Mouse (Mus musculus) heart, embryonic 16.5 days (tissue): ENCODE results near the gene Gnai3. TPM values are rescaled to one million over a fixed set of nuclear protein-coding genes. Genes with fewer than 3 reads are reported as not detected.

Experiments used
- ATAC-seq: fragments of 200-750 bp; cut with Nextera tagmentation; replicated peaks from 2 replicates; pipeline ENCODE4 v1.8.0; 2017; ENCODE audit warnings: moderate number of reproducible peaks; ENCODE audit not compliant: insufficient read depth, low FRiP score; ENCODE audit errors: extremely low read depth
- H3K27ac ChIP-seq: fragments of 300-500 bp; sonication (generic); 2 replicates; pipeline ENCODE4 v1.5.1; 2014; ENCODE audit warnings: mild to moderate bottlenecking, low read length, control low read depth, moderate library complexity
- H3K27me3 ChIP-seq: fragments of 300-500 bp; sonication (generic); 2 replicates; pipeline ENCODE4 v1.6.1; 2014; ENCODE audit warnings: low read length, mixed read lengths; ENCODE audit not compliant: control insufficient read depth, insufficient read depth
- H3K36me3 ChIP-seq: fragments of 300-500 bp; sonication (generic); 2 replicates; pipeline ENCODE4 v1.6.1; 2014; ENCODE audit not compliant: control insufficient read depth, insufficient read depth
- H3K4me1 ChIP-seq: fragments of 300-500 bp; sonication (generic); 2 replicates; pipeline ENCODE4 v1.6.1; 2014; ENCODE audit warnings: low read length, mixed read lengths; ENCODE audit not compliant: control insufficient read depth, insufficient read depth
- H3K4me2 ChIP-seq: fragments of 300-500 bp; sonication (generic); 2 replicates; pipeline ENCODE4 v1.6.1; 2014; ENCODE audit warnings: low read depth, mild to moderate bottlenecking, control low read depth, low read length
- H3K4me3 ChIP-seq: fragments of 300-500 bp; sonication (generic); 2 replicates; pipeline ENCODE4 v1.5.1; 2014; ENCODE audit warnings: mild to moderate bottlenecking, control low read depth, low read length
- H3K9ac ChIP-seq: fragments of 300-500 bp; sonication (generic); 2 replicates; pipeline ENCODE4 v1.6.1; 2014; ENCODE audit warnings: low read length, control low read depth
- H3K9me3 ChIP-seq: fragments of 300-500 bp; sonication (generic); replicated peaks from 2 replicates; pipeline ENCODE4 v1.6.1; 2016; ENCODE audit warnings: low read length; ENCODE audit not compliant: control insufficient read depth
- WGBS: fragments of 180-500 bp; shearing (Covaris S2); extraction: QIAGEN DNeasy Blood & Tissue Kit; methylation state at CpG from one replicate; pipeline ENCODE4 v1.1.7; 2014; 5-methylcytosine and 5-hydroxymethylcytosine counted together
- polyA plus RNA-seq: library from polyadenylated mRNA; unstranded; fragments of >200 nt; fragmentation: Nextera tagmentation; extraction: Ambion mirVana; gene quantifications from 2 replicates; pipeline ENCODE4 v1.2.1, GENCODE M21; 2015

Gnai3 gene
- polyA plus RNA-seq, 1 experiment from 2014 or later, result 85.5 TPM

DNA sequence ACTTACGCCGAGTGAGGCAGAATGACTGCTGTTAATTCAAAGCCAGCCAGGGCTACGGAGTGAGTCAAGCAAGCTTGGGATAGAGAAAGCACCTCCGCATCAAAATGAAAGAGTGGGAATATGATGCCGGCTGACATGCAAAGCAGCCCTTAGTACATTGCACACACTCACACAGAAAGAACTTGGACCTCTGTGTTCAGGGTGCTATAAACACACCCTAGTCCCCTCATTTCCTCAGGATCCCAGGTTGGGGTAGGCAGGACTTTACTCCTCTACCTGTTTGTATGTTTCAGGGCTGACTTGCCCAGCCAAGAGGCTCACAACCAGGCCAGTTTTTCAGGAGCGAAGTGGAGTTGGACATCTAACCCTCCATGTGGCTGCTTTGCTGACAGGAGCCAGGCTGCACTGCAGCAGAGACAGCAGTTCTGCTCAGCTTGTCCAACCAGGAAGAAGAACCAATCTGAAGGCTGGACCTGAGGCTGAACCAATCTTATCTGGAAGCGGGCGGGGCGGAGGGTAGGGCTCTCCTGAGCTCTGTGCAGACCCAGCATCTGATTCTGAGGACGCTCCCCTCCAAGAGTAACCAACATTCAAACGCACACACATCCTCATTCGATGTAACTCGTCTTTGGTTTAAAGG is 76.6 kb downstream of the Gnai3 start:
- no peaks in the 10 kb centered on the region for H3K9me3 ChIP-seq
- WGBS, result 44% methylated on average over 13 of the region's 13 CpGs
- no peak overlapping the region for H3K9ac ChIP-seq
- no peaks in the 10 kb centered on the region for H3K36me3 ChIP-seq
- H3K4me2 ChIP-seq, result peak overlapping the region; percentile 51
- ATAC-seq, result no peak; the same call in 1 of the 2 replicates
- H3K4me3 ChIP-seq, result peak overlapping the region; percentile 18
- no peaks in the 10 kb centered on the region for H3K27me3 ChIP-seq
- H3K27ac ChIP-seq, result no peak overlapping the region
- H3K4me1 ChIP-seq, result 0 out of 2 replicates have a peak, but pooled peaks cover 2% of the 10 kb centered on the region

GRCm38 (mm10) chr3:108068826-108069225 is 77.1 kb downstream of the Gnai3 start:
- Histone ChIP-seq H3K4me2 (no peak overlapping the region), H3K9ac (no peak overlapping the region), H3K36me3 (no peaks in the 10 kb centered on the region), H3K4me1 (0 out of 2 replicates have a peak, but pooled peaks cover 2% of the 10 kb centered on the region), H3K27me3 (no peaks in the 10 kb centered on the region), H3K9me3 (no peaks in the 10 kb centered on the region), H3K27ac (no peak overlapping the region), H3K4me3 (no peak overlapping the region)
- WGBS, result 14% methylated on average over 1 of the region's 1 CpGs
- ATAC-seq, result no peak

DNA sequence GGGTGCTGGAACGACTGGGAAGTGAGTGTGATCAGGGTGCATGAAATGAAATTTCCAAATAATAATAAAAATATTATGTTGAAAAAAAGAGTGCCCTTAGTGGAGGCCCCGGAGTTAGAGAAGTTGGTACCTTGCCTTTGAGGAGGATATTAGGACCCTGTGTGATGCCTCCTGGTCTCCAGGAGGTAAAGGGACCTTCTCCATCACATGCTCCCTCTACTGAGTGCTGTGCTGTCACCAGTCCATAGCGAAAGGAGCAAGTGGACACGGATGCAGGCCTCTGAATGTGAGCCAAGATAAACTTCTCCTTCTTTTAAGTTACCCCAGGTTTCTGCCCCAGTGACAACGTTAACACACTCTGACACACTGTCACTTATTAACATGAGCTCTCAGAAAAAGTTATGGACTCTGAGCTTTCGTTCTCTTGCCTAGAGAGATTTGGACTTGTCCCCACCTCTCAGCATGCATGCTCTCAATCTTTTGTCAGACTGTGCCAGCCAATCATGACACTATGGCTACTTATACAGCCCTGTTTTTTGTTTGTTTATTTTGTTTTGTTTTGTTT is 78.5 kb downstream of the Gnai3 start:
- no peak for ATAC-seq
- Histone ChIP-seq H3K4me1 (0 out of 2 replicates have a peak, but pooled peaks cover 2% of the 10 kb centered on the region), H3K27me3 (no peaks in the 10 kb centered on the region), H3K9me3 (no peaks in the 10 kb centered on the region), H3K27ac (no peak overlapping the region), H3K4me3 (no peak overlapping the region), H3K36me3 (no peaks in the 10 kb centered on the region), H3K9ac (no peak overlapping the region), H3K4me2 (no peak overlapping the region)
- WGBS, result 56% methylated on average over 6 of the region's 6 CpGs

GRCm38 (mm10) chr3:108065551-108065950 is 80.4 kb downstream of the Gnai3 start:
- H3K27me3 ChIP-seq, result no peaks in the 10 kb centered on the region
- no peak for ATAC-seq
- 77% methylated on average over 9 of the region's 9 CpGs for WGBS

DNA sequence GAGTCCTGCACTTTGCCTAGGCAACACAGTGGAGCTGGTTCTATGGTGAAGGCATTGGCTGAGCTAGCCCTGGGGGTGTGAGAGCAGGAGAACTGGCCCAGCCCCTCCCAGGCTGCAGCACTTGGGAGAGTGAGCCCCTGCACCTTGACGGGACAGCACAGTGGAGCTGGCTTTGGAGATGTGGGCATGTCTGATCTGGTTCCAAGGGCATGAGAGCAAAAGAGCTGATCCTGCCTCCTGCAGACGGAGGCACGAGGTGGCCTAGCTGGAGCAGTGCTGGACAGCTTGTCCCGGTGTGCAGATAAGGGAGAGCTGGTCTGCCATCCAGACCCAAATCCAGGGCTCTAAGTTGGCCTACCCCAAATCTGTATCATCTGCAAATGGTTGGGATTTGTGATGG is 81.3 kb downstream of the Gnai3 start:
- H3K27me3 ChIP-seq, result no peaks in the 10 kb centered on the region
- H3K4me3 ChIP-seq, result no peak overlapping the region
- H3K4me2 ChIP-seq, result no peak overlapping the region
- no peaks in the 10 kb centered on the region for H3K9me3 ChIP-seq
- no peaks in the 10 kb centered on the region for H3K36me3 ChIP-seq
- no peak overlapping the region for H3K9ac ChIP-seq
- WGBS, result 37% methylated on average over 4 of the region's 4 CpGs
- ATAC-seq, result no peak
- H3K27ac ChIP-seq, result no peak overlapping the region
- 0 out of 2 replicates have a peak, but pooled peaks cover 2% of the 10 kb centered on the region for H3K4me1 ChIP-seq

More at GRCm38 (mm10) chr3:108065551-108065950, 80.4 kb downstream of the Gnai3 start:
- Histone ChIP-seq H3K4me2 (no peak overlapping the region), H3K27ac (no peak overlapping the region), H3K4me1 (0 out of 2 replicates have a peak, but pooled peaks cover 4% of the 10 kb centered on the region), H3K4me3 (no peak overlapping the region), H3K9me3 (no peaks in the 10 kb centered on the region), H3K36me3 (no peaks in the 10 kb centered on the region), H3K9ac (no peak overlapping the region)

GRCm38 (mm10) chr3:108062648-108063047 is 83.3 kb downstream of the Gnai3 start:
- Histone ChIP-seq H3K27ac (no peak overlapping the region), H3K4me3 (no peak overlapping the region), H3K9ac (no peak overlapping the region), H3K4me2 (no peak overlapping the region), H3K4me1 (0 out of 2 replicates have a peak, but pooled peaks cover 2% of the 10 kb centered on the region), H3K27me3 (no peaks in the 10 kb centered on the region), H3K36me3 (no peaks in the 10 kb centered on the region), H3K9me3 (no peaks in the 10 kb centered on the region)
- WGBS, result 75% methylated on average over 8 of the region's 8 CpGs
- ATAC-seq, result no peak

GRCm38 (mm10) chr3:108061420-108061819 is 84.5 kb downstream of the Gnai3 start:
- H3K9ac ChIP-seq, result no peak overlapping the region
- H3K27ac ChIP-seq, result no peak overlapping the region
- no peaks in the 10 kb centered on the region for H3K9me3 ChIP-seq
- H3K4me1 ChIP-seq, result 0 out of 2 replicates have a peak, but pooled peaks cover 2% of the 10 kb centered on the region
- H3K36me3 ChIP-seq, result no peaks in the 10 kb centered on the region
- H3K27me3 ChIP-seq, result no peaks in the 10 kb centered on the region
- ATAC-seq, result no peak
- 15% methylated on average over 7 of the region's 7 CpGs for WGBS
- no peak overlapping the region; the same call in 1 of the 2 replicates for H3K4me3 ChIP-seq
- peak overlapping the region; percentile 44 for H3K4me2 ChIP-seq

Other genes with a start within 250 kb of the Gnai3 start
- gene Gstm7, start 214.3 kb downstream of the Gnai3 start, polyA plus RNA-seq, result 26.8 and 28.1 TPM in 2 replicates
- 11.7 and 12.2 TPM in 2 replicates for gene Gstm6, start 202.4 kb downstream of the Gnai3 start, polyA plus RNA-seq
- 0.12 and 0.22 TPM in 2 replicates for gene Gstm3, start 176.9 kb downstream of the Gnai3 start, polyA plus RNA-seq
- gene Gstm2, start 159.7 kb downstream of the Gnai3 start, polyA plus RNA-seq, result 79.3 and 81.3 TPM in 2 replicates
- gene Gstm1, start 128.2 kb downstream of the Gnai3 start, polyA plus RNA-seq, result 111 and 113 TPM in 2 replicates
- 16.6 and 17.6 TPM in 2 replicates for gene Gstm4, start 101.3 kb downstream of the Gnai3 start, polyA plus RNA-seq
- gene Ampd2, start 59.5 kb downstream of the Gnai3 start, polyA plus RNA-seq, result 27.1 and 29.2 TPM in 2 replicates
- gene Gnat2, start 53.4 kb downstream of the Gnai3 start, polyA plus RNA-seq, result 0.71 and 0.79 TPM in 2 replicates
- 0.05 and 0.12 TPM in 2 replicates for gene Gpr61, start 8.7 kb upstream of the Gnai3 start, polyA plus RNA-seq
- 2.5 and 3.5 TPM in 2 replicates for gene Amigo1, start 40.2 kb upstream of the Gnai3 start, polyA plus RNA-seq
- gene Cyb561d1, start 55.1 kb upstream of the Gnai3 start, polyA plus RNA-seq, result 3.2 and 3.5 TPM in 2 replicates
- 7.0 and 7.4 TPM in 2 replicates for gene Atxn7l2, start 64.8 kb upstream of the Gnai3 start, polyA plus RNA-seq
- gene Sypl2, start 80.5 kb upstream of the Gnai3 start, polyA plus RNA-seq, result 1.8 and 2.3 TPM in 2 replicates
- 193 and 195 TPM in 2 replicates for gene Psma5, start 110.8 kb upstream of the Gnai3 start, polyA plus RNA-seq
- gene Sort1, start 137.9 kb upstream of the Gnai3 start, polyA plus RNA-seq, result 5.4 and 10.5 TPM in 2 replicates
- gene Mybphl, start 218.8 kb upstream of the Gnai3 start, polyA plus RNA-seq, result 47.6 and 84.1 TPM in 2 replicates
- gene Psrc1, start 237.7 kb upstream of the Gnai3 start, polyA plus RNA-seq, result 21.9 and 23.0 TPM in 2 replicates